Mouse (Mus musculus) neural tube, embryonic 11.5 days (tissue): ENCODE results near the gene Scrg1. TPM values are rescaled to one million over a fixed set of nuclear protein-coding genes. Genes with fewer than 3 reads are reported as not detected.

Source experiments
- ATAC-seq: fragments of 200-750 bp; cut with Nextera tagmentation; 2 replicates; pipeline ENCODE4 v1.8.0; 2017; ENCODE audit warnings: moderate number of reproducible peaks, mild to moderate bottlenecking, moderate TSS enrichment, moderate library complexity; ENCODE audit not compliant: insufficient read depth, low FRiP score, low TSS enrichment
- DNase-seq: peaks from one replicate; pipeline ENCODE4 v3.0.0-alpha.2; 2015; ENCODE audit warnings: low spot score
- H3K27ac ChIP-seq: fragments of 300-500 bp; sonication (generic); 2 replicates; pipeline ENCODE4 v1.5.1; 2014; ENCODE audit warnings: low read depth, mild to moderate bottlenecking, low read length
- H3K27me3 ChIP-seq: fragments of 300-500 bp; sonication (generic); 2 replicates; pipeline ENCODE4 v1.6.1; 2014; ENCODE audit warnings: mild to moderate bottlenecking, low read length, mixed read lengths; ENCODE audit not compliant: control insufficient read depth, insufficient read depth
- H3K36me3 ChIP-seq: fragments of 300-500 bp; sonication (generic); 2 replicates; pipeline ENCODE4 v1.6.1; 2014; ENCODE audit warnings: mild to moderate bottlenecking, low read length, moderate library complexity, mixed read lengths; ENCODE audit not compliant: control insufficient read depth, insufficient read depth
- H3K4me1 ChIP-seq: fragments of 300-500 bp; sonication (generic); 2 replicates; pipeline ENCODE4 v1.6.1; 2014; ENCODE audit warnings: low read length, mixed read lengths; ENCODE audit not compliant: control insufficient read depth, insufficient read depth
- H3K4me2 ChIP-seq: fragments of 300-500 bp; sonication (generic); 2 replicates; pipeline ENCODE4 v1.6.1; 2014; ENCODE audit warnings: low read depth, mild to moderate bottlenecking, moderate library complexity
- H3K4me3 ChIP-seq: fragments of 300-500 bp; sonication (generic); 2 replicates; pipeline ENCODE4 v1.5.1; 2014; ENCODE audit warnings: low read depth, low read length
- H3K9ac ChIP-seq: fragments of 300-500 bp; sonication (generic); 2 replicates; pipeline ENCODE4 v1.6.1; 2014; ENCODE audit warnings: mild to moderate bottlenecking, low read length
- H3K9me3 ChIP-seq: fragments of 300-500 bp; sonication (generic); 2 replicates; pipeline ENCODE4 v1.6.1; 2016; ENCODE audit warnings: low read length; ENCODE audit not compliant: control insufficient read depth
- WGBS: fragments of 180-500 bp; shearing (Covaris S2); extraction: QIAGEN DNeasy Blood & Tissue Kit; methylation state at CpG from one replicate; pipeline ENCODE4 v1.1.7; 2014; 5-methylcytosine and 5-hydroxymethylcytosine counted together
- polyA plus RNA-seq: library from polyadenylated mRNA; unstranded; fragments of >200 nt; fragmentation: Nextera tagmentation; extraction: Ambion mirVana; gene quantifications from 2 replicates; pipeline ENCODE4 v1.2.1, GENCODE M21; 2014

Scrg1 gene
- polyA plus RNA-seq, 1 experiment from 2014 or later = 1.9 TPM

- H3K36me3 ChIP-seq = no peaks in the 10 kb centered on the region
- no peak overlapping the region for H3K4me2 ChIP-seq
- no peak overlapping the region for H3K9ac ChIP-seq
- DNase-seq = no peak
- H3K4me1 ChIP-seq = no peaks in the 10 kb centered on the region
- H3K4me3 ChIP-seq = no peak overlapping the region
- WGBS = 74% methylated on average over 1 of the region's 1 CpGs
- H3K27ac ChIP-seq = no peak overlapping the region
- ATAC-seq = no peak
- H3K27me3 ChIP-seq = no peaks in the 10 kb centered on the region
- no peaks in the 10 kb centered on the region for H3K9me3 ChIP-seq
Observed at GRCm38 (mm10) chr8:57462839-57463238, 7.1 kb downstream of the Scrg1 start.

DNA sequence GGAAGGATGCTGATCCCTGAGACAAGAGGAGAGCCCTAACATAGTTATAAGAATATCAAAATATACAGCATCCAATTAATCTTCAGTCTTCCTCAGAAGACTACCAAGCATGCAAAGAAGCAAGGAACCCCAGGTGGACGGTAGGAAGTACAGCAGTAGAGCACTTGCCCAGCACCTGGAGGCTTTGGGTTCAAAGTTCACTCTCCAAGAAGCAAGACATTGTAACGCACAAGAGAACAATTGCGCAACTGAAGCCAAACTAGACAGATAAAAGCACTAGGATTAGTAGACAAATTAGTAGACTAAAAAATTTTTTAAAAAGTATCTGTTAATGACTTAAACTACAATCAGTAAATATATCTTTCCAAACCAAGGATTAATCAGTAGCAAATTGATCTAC, 8.0 kb downstream of the Scrg1 start:
- H3K27me3 ChIP-seq = no peaks in the 10 kb centered on the region
- H3K4me2 ChIP-seq = no peak overlapping the region
- H3K9ac ChIP-seq = no peak overlapping the region
- ATAC-seq (no peak), DNase-seq (no peak)
- no peaks in the 10 kb centered on the region for H3K9me3 ChIP-seq
- 93% methylated on average over 3 of the region's 3 CpGs for WGBS
- no peaks in the 10 kb centered on the region for H3K36me3 ChIP-seq
- no peak overlapping the region for H3K4me3 ChIP-seq
- no peak overlapping the region for H3K27ac ChIP-seq
- no peaks in the 10 kb centered on the region for H3K4me1 ChIP-seq

- no peak for ATAC-seq
- H3K4me1 ChIP-seq = no peaks in the 10 kb centered on the region
- no peaks in the 10 kb centered on the region for H3K27me3 ChIP-seq
- H3K36me3 ChIP-seq = no peaks in the 10 kb centered on the region
- H3K9me3 ChIP-seq = no peaks in the 10 kb centered on the region
- WGBS = 71% methylated on average over 5 of the region's 5 CpGs
- no peak for DNase-seq
- no peak overlapping the region for H3K4me2 ChIP-seq
- no peak overlapping the region for H3K27ac ChIP-seq
- H3K9ac ChIP-seq = no peak overlapping the region
- H3K4me3 ChIP-seq = no peak overlapping the region
Observed at GRCm38 (mm10) chr8:57468624-57469023, 12.9 kb downstream of the Scrg1 start.

DNA sequence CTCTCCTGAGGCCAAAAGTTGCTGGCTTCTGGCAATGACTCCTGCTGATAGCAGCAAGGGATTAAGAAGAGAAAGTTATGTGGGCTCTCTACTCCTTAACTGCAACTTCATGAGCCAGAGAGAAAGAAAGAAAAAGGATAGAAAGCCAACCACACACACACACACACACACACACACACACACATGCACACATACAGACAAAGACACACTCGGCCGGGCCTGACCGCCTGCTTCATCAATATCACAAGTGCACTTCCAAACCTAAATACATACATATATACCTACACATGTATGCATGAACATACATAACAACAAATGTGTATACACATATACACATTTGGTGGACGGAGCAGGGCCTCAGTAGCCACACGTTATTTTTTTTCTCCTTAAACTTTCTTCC, 15.1 kb downstream of the Scrg1 start:
- Histone ChIP-seq H3K27ac (no peak overlapping the region), H3K4me2 (no peak overlapping the region), H3K9me3 (no peaks in the 10 kb centered on the region), H3K9ac (no peak overlapping the region), H3K36me3 (no peaks in the 10 kb centered on the region), H3K27me3 (no peaks in the 10 kb centered on the region), H3K4me1 (no peaks in the 10 kb centered on the region), H3K4me3 (no peak overlapping the region)
- DNase-seq (no peak), ATAC-seq (no peak)
- 90% methylated on average over 5 of the region's 5 CpGs for WGBS

GRCm38 (mm10) chr8:57473751-57474150, 18.0 kb downstream of the Scrg1 start:
- 87% methylated on average over 6 of the region's 6 CpGs for WGBS
- Histone ChIP-seq H3K4me2 (no peak overlapping the region), H3K27me3 (no peaks in the 10 kb centered on the region), H3K27ac (no peak overlapping the region), H3K36me3 (no peaks in the 10 kb centered on the region), H3K4me1 (no peaks in the 10 kb centered on the region), H3K9ac (no peak overlapping the region), H3K9me3 (no peaks in the 10 kb centered on the region), H3K4me3 (no peak overlapping the region)
- DNase-seq (no peak), ATAC-seq (no peak)

DNA sequence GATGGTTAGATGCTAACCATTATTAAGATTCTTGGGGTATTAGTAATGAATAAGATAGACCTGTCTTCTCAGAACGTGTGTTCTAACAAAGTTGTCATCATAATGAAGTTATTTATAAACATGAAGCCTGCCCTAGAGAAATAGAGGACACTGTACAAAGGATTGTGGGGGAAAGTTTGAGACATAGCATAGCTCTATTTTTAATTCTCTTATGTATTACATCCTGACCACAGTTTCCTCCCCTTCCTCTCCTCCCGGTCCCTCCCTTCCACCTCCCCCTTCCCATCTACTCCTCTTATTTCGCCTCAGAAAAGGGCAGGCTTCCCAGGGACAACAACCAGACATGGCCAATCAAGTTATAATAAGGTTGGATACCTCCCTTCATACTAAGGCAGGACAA, 22.7 kb downstream of the Scrg1 start:
- peaks cover 3% of the 10 kb centered on the region; the same call in 1 of the 2 replicates for H3K36me3 ChIP-seq
- 77% methylated on average over 3 of the region's 3 CpGs for WGBS
- no peak overlapping the region for H3K4me2 ChIP-seq
- no peak overlapping the region for H3K9ac ChIP-seq
- no peaks in the 10 kb centered on the region for H3K4me1 ChIP-seq
- no peak overlapping the region for H3K4me3 ChIP-seq
- ATAC-seq = no peak
- DNase-seq = no peak
- H3K9me3 ChIP-seq = no peaks in the 10 kb centered on the region
- no peaks in the 10 kb centered on the region for H3K27me3 ChIP-seq
- H3K27ac ChIP-seq = no peak overlapping the region

GRCm38 (mm10) chr8:57479700-57480099, 24.0 kb downstream of the Scrg1 start:
- no peaks in the 10 kb centered on the region for H3K9me3 ChIP-seq
- DNase-seq (no peak), ATAC-seq (no peak)
- H3K9ac ChIP-seq = no peak overlapping the region
- no peaks in the 10 kb centered on the region for H3K4me1 ChIP-seq
- no peak overlapping the region for H3K4me2 ChIP-seq
- peaks cover 5% of the 10 kb centered on the region; the same call in 1 of the 2 replicates for H3K36me3 ChIP-seq
- no peaks in the 10 kb centered on the region for H3K27me3 ChIP-seq
- 94% methylated on average over 8 of the region's 8 CpGs for WGBS
- no peak overlapping the region for H3K27ac ChIP-seq
- H3K4me3 ChIP-seq = no peak overlapping the region

GRCm38 (mm10) chr8:57480606-57481005, 24.9 kb downstream of the Scrg1 start:
- DNase-seq (no peak), ATAC-seq (no peak)
- Histone ChIP-seq H3K9me3 (no peaks in the 10 kb centered on the region), H3K4me1 (peaks cover 4% of the 10 kb centered on the region), H3K4me2 (no peak overlapping the region), H3K36me3 (peaks cover 5% of the 10 kb centered on the region; the same call in 1 of the 2 replicates), H3K27me3 (no peaks in the 10 kb centered on the region), H3K27ac (no peak overlapping the region), H3K4me3 (no peak overlapping the region), H3K9ac (no peak overlapping the region)
- WGBS = 76% methylated on average over 4 of the region's 4 CpGs

DNA sequence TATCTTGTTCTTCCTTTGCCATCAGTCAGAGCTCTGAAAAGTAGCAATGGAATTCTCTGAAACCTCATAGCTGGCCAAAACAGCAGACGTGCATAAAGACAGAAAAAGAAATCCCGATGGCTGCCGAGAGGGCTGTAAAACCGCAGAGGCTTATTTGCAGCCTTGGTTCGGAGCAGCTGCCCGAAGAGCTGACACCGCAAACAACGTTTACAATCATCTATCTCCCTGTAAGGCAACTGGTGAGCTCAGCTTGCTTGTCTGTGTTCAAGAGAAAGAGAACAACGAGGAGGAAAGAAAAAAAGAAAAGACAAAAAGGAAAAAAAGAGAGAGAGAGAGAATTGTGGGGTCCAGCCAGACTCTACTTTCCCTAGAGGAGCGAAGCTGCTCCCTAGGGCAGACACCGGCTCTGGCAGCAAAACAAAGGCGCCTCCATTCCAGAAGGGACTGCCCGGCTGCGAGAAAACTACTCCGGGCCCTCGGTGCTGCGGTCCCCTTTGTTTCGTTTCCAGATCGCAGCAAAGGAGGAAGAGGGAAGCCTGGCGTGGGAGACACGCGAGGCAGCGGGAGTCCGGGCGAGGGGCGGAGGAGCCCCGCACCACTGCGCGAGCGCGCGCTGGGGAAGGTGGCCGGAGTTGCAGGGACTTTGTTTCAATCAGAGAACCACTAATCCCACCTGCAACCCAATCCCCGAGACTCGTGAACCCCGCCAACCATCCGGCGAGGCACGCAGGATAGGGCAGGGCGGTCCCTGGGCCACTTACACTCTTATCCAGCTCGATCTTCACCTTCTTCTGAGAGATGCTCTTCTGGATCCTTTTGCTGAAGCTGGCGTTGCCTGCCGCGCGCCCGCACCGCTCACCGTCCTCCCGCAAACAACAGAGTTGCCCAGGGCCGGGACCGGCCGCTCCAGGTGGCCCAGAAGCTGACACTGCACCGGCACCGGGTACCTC, 31.0 kb downstream of the Scrg1 start:
- DNase-seq = peak; percentile 79
- Histone ChIP-seq H3K36me3 (0 out of 2 replicates have a peak, but pooled peaks cover 5% of the 10 kb centered on the region), H3K9me3 (no peaks in the 10 kb centered on the region), H3K9ac (peak overlapping the region; percentile 90), H3K4me1 (peaks cover 4% of the 10 kb centered on the region), H3K4me3 (peak overlapping the region; percentile 81), H3K27ac (peak overlapping the region; percentile 96), H3K4me2 (peak overlapping the region; percentile 78), H3K27me3 (no peaks in the 10 kb centered on the region)
- peak; percentile 70 for ATAC-seq
- under 1% methylated on average over 54 of the region's 54 CpGs for WGBS
